Mouse (Mus musculus): ENCODE results near the gene Fam107b. TPM values are rescaled to one million over a fixed set of nuclear protein-coding genes. Genes with fewer than 3 reads are reported as not detected.

The Fam107b gene
- polyA plus RNA-seq, 1 experiment from 2014 or later = 41.2 TPM

GRCm38 (mm10) chr2:3769260-3769659 lies 199.0 kb downstream of the Fam107b start:
- Histone ChIP-seq H3K4me2 (no peak overlapping the region), H3K4me1 (ENCODE audit: insufficient read depth) (peaks cover 12% of the 10 kb centered on the region), H3K9ac (no peak overlapping the region), H3K9me3 (ENCODE audit: low read depth, low read length) (no peaks in the 10 kb centered on the region), H3K27ac (ENCODE audit: low read depth) (no peak overlapping the region), H3K27me3 (ENCODE audit: insufficient read depth, low read length) (no peaks in the 10 kb centered on the region), H3K4me3 (ENCODE audit: low read depth, low read length) (no peak overlapping the region), H3K36me3 (ENCODE audit: insufficient read depth) (peaks cover 6% of the 10 kb centered on the region; the same call in 1 of the 2 replicates)
- peak; percentile 91 for DNase-seq
- TF ChIP-seq CTCF (IDR thresholded peaks at IDR 0.05; ENCODE audit: low read depth) = peak; percentile 88
- ATAC-seq (ENCODE audit: insufficient read depth) = no peak
- 36% methylated on average over 6 of the region's 6 CpGs for WGBS

GRCm38 (mm10) chr2:3769786-3770318 lies 199.6 kb downstream of the Fam107b start:
- 87% methylated on average over 9 of the region's 9 CpGs for WGBS
- Histone ChIP-seq H3K27me3 (ENCODE audit: insufficient read depth, low read length) (no peaks in the 10 kb centered on the region), H3K27ac (ENCODE audit: low read depth) (no peak overlapping the region), H3K4me3 (ENCODE audit: low read depth, low read length) (no peak overlapping the region), H3K9ac (no peak overlapping the region), H3K4me1 (ENCODE audit: insufficient read depth) (0 out of 2 replicates have a peak, but pooled peaks cover 6% of the 10 kb centered on the region), H3K4me2 (no peak overlapping the region), H3K36me3 (ENCODE audit: insufficient read depth) (peaks cover 6% of the 10 kb centered on the region; the same call in 1 of the 2 replicates), H3K9me3 (ENCODE audit: low read depth, low read length) (no peaks in the 10 kb centered on the region)
- DNase-seq = no peak
- TF ChIP-seq CTCF (IDR thresholded peaks at IDR 0.05; ENCODE audit: low read depth) = no peak
- ATAC-seq (ENCODE audit: insufficient read depth) = no peak

GRCm38 (mm10) chr2:3770383-3770782 lies 200.1 kb downstream of the Fam107b start:
- Histone ChIP-seq H3K4me3 (ENCODE audit: low read depth, low read length) (no peak overlapping the region), H3K4me2 (no peak overlapping the region), H3K27me3 (ENCODE audit: insufficient read depth, low read length) (no peaks in the 10 kb centered on the region), H3K4me1 (ENCODE audit: insufficient read depth) (0 out of 2 replicates have a peak, but pooled peaks cover 3% of the 10 kb centered on the region), H3K27ac (ENCODE audit: low read depth) (no peak overlapping the region), H3K9me3 (ENCODE audit: low read depth, low read length) (no peaks in the 10 kb centered on the region), H3K36me3 (ENCODE audit: insufficient read depth) (peaks cover 6% of the 10 kb centered on the region; the same call in 1 of the 2 replicates), H3K9ac (no peak overlapping the region)
- DNase-seq (no peak), ATAC-seq (ENCODE audit: insufficient read depth) (no peak)
- 75% methylated on average over 2 of the region's 2 CpGs for WGBS
- no peak for TF ChIP-seq CTCF (IDR thresholded peaks at IDR 0.05; ENCODE audit: low read depth)

- 78% methylated on average over 6 of the region's 6 CpGs for WGBS
- Histone ChIP-seq H3K27me3 (ENCODE audit: insufficient read depth, low read length) (no peaks in the 10 kb centered on the region), H3K4me2 (no peak overlapping the region), H3K4me1 (ENCODE audit: insufficient read depth) (no peaks in the 10 kb centered on the region), H3K4me3 (ENCODE audit: low read depth, low read length) (no peak overlapping the region), H3K9me3 (ENCODE audit: low read depth, low read length) (no peaks in the 10 kb centered on the region), H3K9ac (no peak overlapping the region), H3K27ac (ENCODE audit: low read depth) (no peak overlapping the region), H3K36me3 (ENCODE audit: insufficient read depth) (peaks cover 8% of the 10 kb centered on the region; the same call in 1 of the 2 replicates)
- no peak for ATAC-seq (ENCODE audit: insufficient read depth)
- TF ChIP-seq CTCF (IDR thresholded peaks at IDR 0.05; ENCODE audit: low read depth) = no peak
- no peak for DNase-seq
Observed at GRCm38 (mm10) chr2:3771483-3771882, 201.2 kb downstream of the Fam107b start.

GRCm38 (mm10) chr2:3773089-3773488 lies 202.8 kb downstream of the Fam107b start:
- Histone ChIP-seq H3K9ac (no peak overlapping the region), H3K4me2 (no peak overlapping the region), H3K27ac (ENCODE audit: low read depth) (no peak overlapping the region), H3K4me1 (ENCODE audit: insufficient read depth) (no peaks in the 10 kb centered on the region), H3K9me3 (ENCODE audit: low read depth, low read length) (no peaks in the 10 kb centered on the region), H3K36me3 (ENCODE audit: insufficient read depth) (peaks cover 8% of the 10 kb centered on the region; the same call in 1 of the 2 replicates), H3K27me3 (ENCODE audit: insufficient read depth, low read length) (no peaks in the 10 kb centered on the region), H3K4me3 (ENCODE audit: low read depth, low read length) (no peak overlapping the region)
- 77% methylated on average over 4 of the region's 4 CpGs for WGBS
- DNase-seq (no peak), ATAC-seq (ENCODE audit: insufficient read depth) (no peak)
- no peak for TF ChIP-seq CTCF (IDR thresholded peaks at IDR 0.05; ENCODE audit: low read depth)

- Histone ChIP-seq H3K9me3 (ENCODE audit: low read depth, low read length) (no peaks in the 10 kb centered on the region), H3K4me3 (ENCODE audit: low read depth, low read length) (no peak overlapping the region), H3K9ac (no peak overlapping the region), H3K4me1 (ENCODE audit: insufficient read depth) (no peaks in the 10 kb centered on the region), H3K36me3 (ENCODE audit: insufficient read depth) (peaks cover 12% of the 10 kb centered on the region; the same call in 1 of the 2 replicates), H3K4me2 (no peak overlapping the region), H3K27ac (ENCODE audit: low read depth) (no peak overlapping the region), H3K27me3 (ENCODE audit: insufficient read depth, low read length) (no peaks in the 10 kb centered on the region)
- no peak for TF ChIP-seq CTCF (IDR thresholded peaks at IDR 0.05; ENCODE audit: low read depth)
- no peak for ATAC-seq (ENCODE audit: insufficient read depth)
- DNase-seq = no peak
- WGBS = 82% methylated on average over 3 of the region's 3 CpGs
Observed at GRCm38 (mm10) chr2:3775569-3775968, 205.3 kb downstream of the Fam107b start.

GRCm38 (mm10) chr2:3776045-3776444 lies 205.8 kb downstream of the Fam107b start:
- Histone ChIP-seq H3K27ac (ENCODE audit: low read depth) (no peak overlapping the region), H3K36me3 (ENCODE audit: insufficient read depth) (peaks cover 12% of the 10 kb centered on the region; the same call in 1 of the 2 replicates), H3K9me3 (ENCODE audit: low read depth, low read length) (no peaks in the 10 kb centered on the region), H3K4me2 (no peak overlapping the region), H3K4me1 (ENCODE audit: insufficient read depth) (no peaks in the 10 kb centered on the region), H3K4me3 (ENCODE audit: low read depth, low read length) (no peak overlapping the region), H3K27me3 (ENCODE audit: insufficient read depth, low read length) (no peaks in the 10 kb centered on the region), H3K9ac (no peak overlapping the region)
- no peak for DNase-seq
- TF ChIP-seq CTCF (IDR thresholded peaks at IDR 0.05; ENCODE audit: low read depth) = no peak
- ATAC-seq (ENCODE audit: insufficient read depth) = no peak

All from lung, embryonic 14.5 days (tissue).